Mouse (Mus musculus) heart, embryonic 15.5 days (tissue): ENCODE data around the gene Eml1. TPM values are rescaled to one million over a fixed set of nuclear protein-coding genes. Genes with fewer than 3 reads are reported as not detected.
A peak's percentile ranks its signal among the peaks of the same experiment; 100 is the strongest.

ENCODE experiments used
- ATAC-seq: fragments of 200-750 bp; cut with Nextera tagmentation; replicated peaks from 2 replicates; pipeline ENCODE4 v1.8.0; 2017; ENCODE audit warnings: low read depth, moderate TSS enrichment; ENCODE audit not compliant: insufficient number of reproducible peaks, insufficient read depth, low FRiP score
- H3K27ac ChIP-seq: fragments of 300-500 bp; sonication (generic); 2 replicates; pipeline ENCODE4 v1.5.1; 2015; ENCODE audit warnings: mild to moderate bottlenecking, inconsistent platforms
- H3K27me3 ChIP-seq: fragments of 300-500 bp; sonication (generic); 2 replicates; pipeline ENCODE4 v1.6.1; 2015; ENCODE audit warnings: inconsistent platforms
- H3K36me3 ChIP-seq: fragments of 300-500 bp; sonication (generic); 2 replicates; pipeline ENCODE4 v1.6.1; 2015; ENCODE audit warnings: mild to moderate bottlenecking, inconsistent platforms
- H3K4me1 ChIP-seq: fragments of 300-500 bp; sonication (generic); replicated peaks from 2 replicates; pipeline ENCODE4 v1.6.1; 2015; ENCODE audit warnings: inconsistent platforms
- H3K4me2 ChIP-seq: fragments of 300-500 bp; sonication (generic); 2 replicates; pipeline ENCODE4 v1.6.1; 2015; ENCODE audit warnings: inconsistent platforms, mild to moderate bottlenecking, moderate library complexity
- H3K4me3 ChIP-seq: fragments of 300-500 bp; sonication (generic); 2 replicates; pipeline ENCODE4 v1.5.1; 2015; ENCODE audit warnings: mild to moderate bottlenecking, inconsistent platforms
- H3K9ac ChIP-seq: fragments of 300-500 bp; sonication (generic); 2 replicates; pipeline ENCODE4 v1.6.1; 2015; ENCODE audit warnings: mild to moderate bottlenecking, inconsistent platforms
- H3K9me3 ChIP-seq: fragments of 300-500 bp; sonication (generic); replicated peaks from 2 replicates; pipeline ENCODE4 v1.6.1; 2016; ENCODE audit warnings: inconsistent platforms
- WGBS: fragments of 180-500 bp; shearing (Covaris S2); methylation state at CpG from one replicate; pipeline ENCODE4 v1.1.7; 2015; ENCODE audit warnings: mixed read lengths; 5-methylcytosine and 5-hydroxymethylcytosine counted together
- polyA plus RNA-seq: library from polyadenylated mRNA; unstranded; fragments of >200 nt; fragmentation: Nextera tagmentation; extraction: Ambion mirVana; gene quantifications from 2 replicates; pipeline ENCODE4 v1.2.1, GENCODE M21; 2015

Gene Eml1
- polyA plus RNA-seq, 1 experiment from 2014 or later, result 62.5 TPM

DNA sequence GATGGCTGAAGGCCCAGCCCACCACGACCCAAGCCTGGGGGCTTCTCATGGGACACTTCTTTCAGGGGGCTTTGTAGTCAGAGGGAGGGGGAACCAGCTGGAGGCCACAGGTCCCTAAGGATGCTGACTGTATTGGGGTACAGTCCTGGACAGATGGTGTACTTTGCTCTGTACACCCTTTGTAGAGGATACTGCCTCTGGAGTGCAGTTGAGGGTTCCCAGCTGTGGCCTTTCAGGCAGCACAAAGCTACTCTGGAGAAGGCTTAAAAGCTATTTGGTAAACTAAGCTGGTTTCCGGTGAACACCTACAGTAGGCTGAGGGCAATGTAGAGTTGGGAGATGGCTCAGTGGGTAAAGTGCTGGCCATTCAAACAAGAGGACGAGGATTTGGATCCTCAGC lies 60.2 kb downstream of the Eml1 start:
- no peak overlapping the region for H3K27ac ChIP-seq

DNA sequence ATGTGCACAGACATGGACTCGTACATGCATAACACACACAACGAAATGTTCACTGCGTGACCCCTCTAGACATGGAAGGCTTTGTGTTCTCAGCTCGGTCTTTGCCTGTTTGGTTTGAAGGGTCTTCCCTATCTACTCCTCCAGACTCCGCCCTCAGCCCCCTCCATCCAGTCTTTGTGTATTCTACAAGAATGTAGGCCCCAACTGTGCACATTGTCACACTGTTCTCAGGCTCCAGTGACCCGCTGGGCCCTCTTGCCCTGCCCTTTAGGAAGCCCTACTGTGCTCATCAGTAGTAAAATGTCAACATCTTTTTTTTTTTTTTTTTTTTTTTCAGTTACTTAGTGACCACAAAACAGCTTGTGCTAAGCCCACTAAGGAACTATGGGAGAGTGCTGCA lies 61.0 kb downstream of the Eml1 start:
- 80% methylated on average over 6 of the region's 6 CpGs for WGBS

More for the DNA sequence above, 60.2 kb downstream of the Eml1 start:
- Histone ChIP-seq H3K27me3 (no peaks in the 10 kb centered on the region), H3K4me2 (no peak overlapping the region), H3K4me1 (peaks cover 25% of the 10 kb centered on the region), H3K36me3 (no peaks in the 10 kb centered on the region), H3K9me3 (no peaks in the 10 kb centered on the region), H3K4me3 (no peak overlapping the region), H3K9ac (no peak overlapping the region)
- 76% methylated on average over 3 of the region's 3 CpGs for WGBS
- ATAC-seq, result no peak

DNA sequence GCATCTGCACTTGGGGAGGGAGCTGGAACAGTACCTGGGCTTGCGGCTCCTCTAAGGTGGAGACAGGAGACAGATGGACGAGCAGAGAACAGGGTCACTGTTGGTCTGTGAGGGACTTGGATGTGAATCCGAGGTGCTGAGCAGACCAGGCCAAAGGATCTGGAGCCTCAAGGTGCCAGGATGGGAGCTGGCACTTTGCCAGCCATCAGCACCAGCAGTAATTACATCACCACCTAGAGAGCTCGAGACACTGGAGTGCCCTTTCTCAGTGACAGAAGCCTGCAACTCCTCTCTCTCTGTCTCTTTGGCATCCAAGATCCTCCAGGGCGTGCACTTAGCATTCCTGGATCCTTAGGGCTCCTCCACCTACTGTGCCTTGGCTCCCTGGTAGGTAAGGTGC lies 61.8 kb downstream of the Eml1 start:
- Histone ChIP-seq H3K9me3 (no peaks in the 10 kb centered on the region), H3K9ac (no peak overlapping the region), H3K27ac (peak overlapping the region; percentile 40; the same call in 1 of the 2 replicates), H3K4me3 (no peak overlapping the region), H3K36me3 (no peaks in the 10 kb centered on the region), H3K4me1 (peaks cover 41% of the 10 kb centered on the region), H3K4me2 (no peak overlapping the region), H3K27me3 (no peaks in the 10 kb centered on the region)
- no peak for ATAC-seq
- 52% methylated on average over 5 of the region's 5 CpGs for WGBS

More for the DNA sequence above, 61.0 kb downstream of the Eml1 start:
- Histone ChIP-seq H3K27me3 (no peaks in the 10 kb centered on the region), H3K4me2 (no peak overlapping the region), H3K9ac (no peak overlapping the region), H3K36me3 (no peaks in the 10 kb centered on the region), H3K9me3 (no peaks in the 10 kb centered on the region), H3K4me3 (no peak overlapping the region), H3K27ac (no peak overlapping the region), H3K4me1 (peaks cover 32% of the 10 kb centered on the region)
- ATAC-seq, result no peak

DNA sequence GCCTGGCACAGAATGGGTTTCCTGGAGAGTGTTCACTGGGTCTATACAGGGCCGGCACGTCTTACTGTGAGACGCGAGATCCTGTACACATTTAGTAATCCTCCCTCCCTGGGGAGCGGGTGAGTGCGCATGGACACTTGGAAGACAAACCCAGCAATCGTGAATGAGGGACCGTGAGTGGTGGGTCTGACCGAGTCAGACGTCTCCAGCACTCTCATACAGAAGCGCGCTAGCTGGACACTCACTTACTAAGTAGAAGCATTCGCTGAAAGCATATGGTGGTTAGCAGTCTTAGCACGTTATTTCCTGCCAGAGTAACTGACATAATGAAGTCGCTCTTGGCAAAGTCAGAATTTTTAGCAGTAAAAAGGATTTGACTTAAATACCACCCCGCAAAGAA lies 62.3 kb downstream of the Eml1 start:
- H3K9me3 ChIP-seq, result no peaks in the 10 kb centered on the region
- H3K9ac ChIP-seq, result no peak overlapping the region
- H3K4me1 ChIP-seq, result peaks cover 44% of the 10 kb centered on the region
- H3K4me3 ChIP-seq, result no peak overlapping the region
- H3K27ac ChIP-seq, result peak overlapping the region; percentile 40; the same call in 1 of the 2 replicates
- H3K4me2 ChIP-seq, result no peak overlapping the region
- H3K36me3 ChIP-seq, result no peaks in the 10 kb centered on the region
- ATAC-seq, result no peak
- WGBS, result 72% methylated on average over 16 of the region's 16 CpGs
- H3K27me3 ChIP-seq, result no peaks in the 10 kb centered on the region

DNA sequence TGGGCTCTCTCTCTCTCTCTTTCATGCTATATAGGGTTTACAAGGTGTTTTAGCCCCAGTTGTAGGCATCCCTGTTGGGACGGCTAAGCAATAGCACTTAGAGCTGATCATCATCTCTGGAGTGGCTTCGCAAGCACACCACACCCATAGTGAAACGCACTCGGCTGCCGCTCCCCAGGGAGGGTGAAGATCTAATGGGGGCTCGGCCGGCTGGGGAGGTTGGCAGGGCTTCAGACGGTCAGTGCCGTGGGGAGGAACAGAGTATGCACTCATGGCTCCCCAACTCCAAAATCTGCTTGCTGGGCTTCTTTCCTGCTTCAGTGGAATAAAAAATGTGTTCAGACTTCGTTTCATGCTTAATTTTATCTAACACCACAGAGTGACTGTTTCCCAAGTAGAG lies 62.7 kb downstream of the Eml1 start:
- Histone ChIP-seq H3K27me3 (no peaks in the 10 kb centered on the region), H3K9me3 (no peaks in the 10 kb centered on the region), H3K4me1 (peaks cover 44% of the 10 kb centered on the region), H3K36me3 (no peaks in the 10 kb centered on the region), H3K4me3 (no peak overlapping the region), H3K4me2 (no peak overlapping the region), H3K27ac (0 out of 2 replicates have a peak overlapping the region, but pooled peaks have one; percentile 12), H3K9ac (no peak overlapping the region)
- 59% methylated on average over 10 of the region's 10 CpGs for WGBS
- no peak for ATAC-seq

DNA sequence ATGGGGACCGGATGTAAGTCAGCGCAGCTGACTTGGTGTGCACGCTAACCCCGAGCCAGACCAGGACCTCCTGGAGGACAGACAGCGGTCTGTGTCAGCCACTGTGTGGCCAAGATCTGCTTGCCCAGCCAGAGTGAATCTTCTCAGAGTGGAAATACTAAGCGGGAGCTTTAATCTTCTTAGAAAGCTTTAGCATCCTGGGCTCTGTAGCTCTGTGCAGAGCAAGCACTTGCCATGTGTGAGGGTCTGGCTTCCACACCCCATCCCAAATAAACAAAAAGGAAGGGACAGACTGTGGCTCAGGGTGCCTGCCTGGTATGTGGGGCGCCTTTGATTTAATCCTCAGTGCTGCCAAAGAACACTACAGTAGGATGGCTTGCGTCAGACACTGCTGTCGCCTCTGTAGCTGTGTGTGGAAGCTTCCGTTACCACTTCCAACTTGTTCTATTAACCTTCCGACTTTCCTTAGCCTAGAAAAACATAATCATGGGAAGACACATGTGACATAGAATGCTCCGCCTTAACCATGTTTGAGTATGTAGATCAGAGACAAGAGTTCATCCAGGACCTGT lies 64.8 kb downstream of the Eml1 start:
- WGBS, result 54% methylated on average over 12 of the region's 12 CpGs
- H3K4me1 ChIP-seq, result peaks cover 44% of the 10 kb centered on the region
- H3K4me3 ChIP-seq, result no peak overlapping the region
- no peaks in the 10 kb centered on the region for H3K36me3 ChIP-seq
- no peaks in the 10 kb centered on the region for H3K27me3 ChIP-seq
- no peaks in the 10 kb centered on the region for H3K9me3 ChIP-seq
- H3K27ac ChIP-seq, result peak overlapping the region; percentile 81
- no peak overlapping the region for H3K9ac ChIP-seq
- no peak overlapping the region for H3K4me2 ChIP-seq
- no peak for ATAC-seq

DNA sequence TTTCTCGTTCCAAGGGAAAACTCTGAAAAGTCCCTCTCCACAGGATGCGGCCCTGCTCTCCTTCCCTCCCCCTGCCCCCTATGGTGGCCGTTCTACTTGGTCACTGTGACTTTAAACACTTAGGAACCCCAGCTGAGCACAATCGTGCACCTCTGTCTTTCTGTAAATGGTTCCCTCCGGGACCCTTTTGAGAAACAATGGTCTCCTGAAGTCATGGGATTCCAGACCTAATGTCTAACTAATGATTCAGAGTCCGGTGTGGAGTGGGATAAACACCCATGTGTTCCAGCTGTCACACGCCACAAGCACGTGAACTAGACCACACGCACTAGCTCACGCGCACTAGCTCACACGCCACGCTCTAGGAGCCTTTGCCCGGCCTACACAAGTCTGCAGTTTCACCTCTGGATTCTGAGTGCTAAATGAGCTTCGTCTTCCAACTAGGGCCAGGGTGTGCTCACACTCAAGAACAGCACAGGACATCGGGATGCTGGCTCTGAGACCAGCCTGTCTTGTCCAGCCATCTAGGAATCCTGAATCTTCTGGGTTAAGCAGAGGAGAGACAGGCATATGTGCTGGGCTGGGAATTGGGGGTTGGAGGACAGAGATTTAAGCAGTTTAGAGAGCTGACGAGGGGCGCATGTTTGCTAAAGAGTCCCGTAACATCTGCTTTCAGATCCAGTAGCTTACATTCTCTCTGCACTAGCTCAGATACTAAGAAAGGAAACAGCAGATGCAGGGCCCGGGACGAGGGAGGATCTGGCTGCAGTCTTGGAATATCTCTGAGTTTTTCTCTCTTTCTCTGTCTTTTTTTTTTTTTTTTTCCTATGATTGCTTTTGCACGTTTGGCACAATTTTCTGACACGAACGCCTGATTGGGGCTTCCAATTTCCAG lies 65.5 kb downstream of the Eml1 start:
- 0 out of 2 replicates have a peak, but pooled peaks have one; percentile 58 for ATAC-seq
- 49% methylated on average over 24 of the region's 24 CpGs for WGBS
- Histone ChIP-seq H3K27me3 (no peaks in the 10 kb centered on the region), H3K9ac (no peak overlapping the region), H3K4me1 (peaks cover 44% of the 10 kb centered on the region), H3K27ac (peak overlapping the region; percentile 81), H3K4me3 (no peak overlapping the region), H3K36me3 (no peaks in the 10 kb centered on the region), H3K4me2 (peak overlapping the region; percentile 30), H3K9me3 (no peaks in the 10 kb centered on the region)

DNA sequence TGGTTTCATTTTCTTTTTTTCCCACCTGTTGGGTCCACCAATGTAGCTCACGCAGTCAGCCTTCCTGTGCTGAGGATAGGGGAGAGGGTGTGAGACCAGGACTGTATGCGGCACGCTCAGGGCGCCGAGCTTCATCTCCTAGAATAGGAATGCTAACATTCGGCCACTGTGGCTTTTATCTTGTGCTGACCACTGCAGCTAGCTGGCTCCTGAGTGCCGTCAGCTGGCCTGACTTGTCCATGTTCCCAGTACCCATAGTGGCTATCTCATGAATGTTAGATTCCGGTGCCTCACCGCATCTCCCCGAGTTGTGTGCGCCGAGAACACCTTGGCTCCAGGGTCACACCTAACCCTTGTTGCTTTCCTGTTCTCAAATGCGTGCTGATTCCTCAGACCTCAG lies 66.7 kb downstream of the Eml1 start:
- no peaks in the 10 kb centered on the region for H3K27me3 ChIP-seq
- H3K9ac ChIP-seq, result no peak overlapping the region
- H3K4me3 ChIP-seq, result no peak overlapping the region
- ATAC-seq, result no peak
- H3K36me3 ChIP-seq, result no peaks in the 10 kb centered on the region
- peak overlapping the region; percentile 81 for H3K27ac ChIP-seq
- no peaks in the 10 kb centered on the region for H3K9me3 ChIP-seq
- peak overlapping the region; percentile 3; the same call in 1 of the 2 replicates for H3K4me2 ChIP-seq
- H3K4me1 ChIP-seq, result peaks cover 39% of the 10 kb centered on the region
- 64% methylated on average over 13 of the region's 13 CpGs for WGBS

DNA sequence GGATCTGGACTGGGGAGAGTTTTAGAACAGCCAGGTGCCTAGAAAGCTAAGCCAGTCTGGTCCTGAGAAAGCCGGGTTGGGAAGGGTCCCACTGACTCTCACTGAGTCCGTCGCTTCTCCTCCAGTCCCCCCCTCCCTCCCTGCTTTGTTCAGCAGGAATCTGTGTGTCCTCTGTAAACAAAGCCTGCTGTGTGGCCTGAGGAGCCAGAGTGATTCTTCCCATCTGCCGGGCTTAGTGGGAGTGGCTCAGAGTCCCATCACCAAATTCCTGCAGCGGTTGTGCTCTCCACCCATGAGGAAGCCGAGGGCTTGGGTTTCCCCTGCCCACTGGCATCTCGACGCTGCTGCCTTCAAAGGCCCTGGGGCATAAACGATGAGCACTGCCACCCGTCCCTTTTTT lies 72.5 kb downstream of the Eml1 start:
- Histone ChIP-seq H3K27ac (no peak overlapping the region), H3K9ac (no peak overlapping the region), H3K4me2 (no peak overlapping the region), H3K9me3 (no peaks in the 10 kb centered on the region), H3K27me3 (no peaks in the 10 kb centered on the region), H3K36me3 (no peaks in the 10 kb centered on the region), H3K4me1 (0 out of 2 replicates have a peak, but pooled peaks cover 3% of the 10 kb centered on the region), H3K4me3 (no peak overlapping the region)
- 17% methylated on average over 10 of the region's 10 CpGs for WGBS
- ATAC-seq, result no peak

DNA sequence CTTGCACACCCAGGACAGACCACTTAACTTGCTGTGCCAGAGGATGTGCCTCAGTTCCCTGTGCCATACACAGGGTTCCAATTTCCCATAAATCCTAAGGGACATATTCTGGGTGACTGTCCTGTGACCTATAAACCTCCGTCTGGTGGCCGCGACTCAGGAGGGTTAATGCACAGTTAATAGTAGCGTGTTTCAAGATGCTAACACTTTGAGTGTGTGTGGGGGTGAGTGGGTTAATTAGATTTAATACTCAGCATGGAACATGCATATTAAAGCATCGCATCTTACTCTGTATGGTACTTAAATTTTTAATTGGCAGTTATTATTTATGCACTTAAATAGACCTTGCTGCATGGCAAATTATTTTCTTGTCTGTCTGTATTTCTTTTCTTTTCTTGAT lies 73.0 kb downstream of the Eml1 start:
- H3K4me1 ChIP-seq, result 0 out of 2 replicates have a peak, but pooled peaks cover 3% of the 10 kb centered on the region
- 81% methylated on average over 5 of the region's 5 CpGs for WGBS

DNA sequence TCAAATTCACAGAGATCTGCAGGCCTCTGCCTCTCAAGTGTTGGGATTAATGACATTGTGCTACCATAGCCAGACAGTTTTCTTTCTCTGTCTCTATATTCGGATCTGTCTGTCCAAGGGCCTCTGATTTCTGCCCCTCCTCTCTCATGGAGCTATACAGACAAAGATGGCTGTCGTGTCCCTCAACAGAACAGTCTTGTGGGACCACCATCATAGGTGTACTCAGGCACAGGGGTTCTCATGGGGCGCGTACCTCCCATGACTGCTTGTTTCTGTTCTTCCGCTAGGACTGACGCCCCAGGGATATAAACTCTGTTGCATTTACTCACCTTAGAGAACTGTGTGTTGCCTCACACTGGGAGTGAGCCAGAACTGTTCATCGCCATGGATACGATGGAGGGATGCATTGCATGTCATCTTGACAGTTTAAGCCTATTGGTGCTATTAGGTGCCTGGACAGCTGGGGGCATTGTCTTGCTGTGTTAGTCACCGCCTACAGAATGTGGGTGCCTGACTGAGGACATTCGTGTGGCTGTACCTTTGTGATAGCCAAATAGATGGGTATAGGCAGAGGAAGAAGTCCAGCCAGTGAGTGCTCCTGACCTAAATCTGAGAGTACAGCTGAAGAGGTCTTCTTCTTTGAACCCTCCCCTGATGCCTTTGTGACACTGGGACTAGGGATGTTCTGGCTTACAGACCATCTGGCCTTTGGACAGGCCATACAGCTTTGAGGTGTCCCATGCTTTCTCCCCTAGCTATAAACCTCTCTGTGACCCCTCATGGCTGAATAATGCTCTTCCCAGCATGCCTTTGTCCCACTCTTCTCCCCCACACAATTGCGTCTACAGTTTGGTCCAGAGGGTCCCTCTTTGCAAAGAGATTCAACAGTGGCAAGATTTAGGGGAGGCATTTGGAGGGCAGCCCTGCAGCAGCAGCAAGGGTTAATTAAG lies 73.7 kb downstream of the Eml1 start:
- Histone ChIP-seq H3K4me1 (peaks cover 7% of the 10 kb centered on the region), H3K9ac (no peak overlapping the region), H3K9me3 (no peaks in the 10 kb centered on the region), H3K27ac (no peak overlapping the region), H3K27me3 (no peaks in the 10 kb centered on the region), H3K36me3 (no peaks in the 10 kb centered on the region), H3K4me3 (no peak overlapping the region), H3K4me2 (no peak overlapping the region)
- WGBS, result 79% methylated on average over 11 of the region's 11 CpGs
- no peak for ATAC-seq

More for the DNA sequence above, 73.0 kb downstream of the Eml1 start:
- H3K36me3 ChIP-seq, result no peaks in the 10 kb centered on the region
- H3K9me3 ChIP-seq, result no peaks in the 10 kb centered on the region
- no peak overlapping the region for H3K4me3 ChIP-seq
- no peaks in the 10 kb centered on the region for H3K27me3 ChIP-seq
- no peak for ATAC-seq
- no peak overlapping the region for H3K9ac ChIP-seq
- H3K27ac ChIP-seq, result no peak overlapping the region
- H3K4me2 ChIP-seq, result no peak overlapping the region
